Mouse (Mus musculus): ENCODE measurements around the gene Mag. TPM values are rescaled to one million over a fixed set of nuclear protein-coding genes. Genes with fewer than 3 reads are reported as not detected.

Gene Mag
- not detected for polyA plus RNA-seq (2014; fragmentation: Illumina TruSeq; extraction: RNeasy Lipid Tissue Mini Kit (QIAGEN cat#74804); ENCODE audit: low read depth, low replicate concordance)

DNA sequence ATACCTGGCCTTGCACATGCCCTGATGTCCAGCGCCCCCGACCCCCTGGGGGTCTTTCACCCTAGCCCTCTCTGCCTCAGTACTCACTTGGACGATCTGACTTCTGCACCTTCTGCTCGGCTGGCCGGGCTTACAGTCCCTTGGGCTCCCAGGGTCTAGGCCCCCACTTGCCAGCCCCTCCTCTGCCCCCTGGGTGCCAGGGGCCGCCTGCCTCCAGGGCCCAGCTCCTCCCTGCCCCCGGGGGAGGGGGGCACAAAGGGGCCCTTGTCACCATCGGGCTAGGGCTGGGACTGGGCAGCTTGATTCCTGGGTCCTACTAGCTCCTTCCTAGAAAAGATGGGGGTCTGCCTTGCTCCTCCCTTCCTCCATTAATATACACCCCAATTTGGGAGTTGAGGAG, at the start of gene Mag:
Mag (minus strand) TSS at position 142 of the 400 bp plus-strand sequence.

DNA sequence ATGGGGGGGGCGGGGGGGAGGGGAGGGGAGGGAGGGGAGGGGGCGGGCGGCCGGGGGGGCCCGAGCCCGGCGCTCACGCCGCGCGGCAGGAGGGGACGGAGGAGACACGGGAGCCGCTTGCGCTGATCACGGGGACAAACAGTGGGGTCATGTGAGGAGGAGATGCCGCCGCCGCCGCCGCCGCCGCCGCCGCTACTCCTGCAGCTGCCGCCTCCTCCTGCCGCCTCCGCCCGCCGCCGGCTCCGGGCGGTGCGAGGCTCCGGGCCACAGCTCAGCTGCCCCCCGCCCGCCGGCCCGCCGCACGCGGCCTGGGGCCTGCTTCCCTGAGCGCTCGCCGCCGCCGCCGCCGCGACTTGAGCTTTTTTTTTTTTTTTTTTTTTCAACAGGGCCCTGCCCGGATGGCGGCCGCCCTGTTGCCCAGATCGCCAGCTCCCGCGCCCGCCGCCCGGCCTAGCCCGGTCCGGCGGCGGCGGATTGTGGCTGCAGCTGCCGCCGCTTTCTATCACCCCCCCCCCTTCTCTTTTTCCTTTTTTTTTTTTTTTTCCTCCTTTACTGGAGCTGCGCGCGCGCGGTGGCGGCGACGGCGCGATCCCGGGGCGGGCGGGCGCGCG, 42.2 kb upstream of the Mag start, which contains the start of gene Usf2:
Usf2 (minus strand) TSS at position 48 of the 611 bp plus-strand sequence.

DNA sequence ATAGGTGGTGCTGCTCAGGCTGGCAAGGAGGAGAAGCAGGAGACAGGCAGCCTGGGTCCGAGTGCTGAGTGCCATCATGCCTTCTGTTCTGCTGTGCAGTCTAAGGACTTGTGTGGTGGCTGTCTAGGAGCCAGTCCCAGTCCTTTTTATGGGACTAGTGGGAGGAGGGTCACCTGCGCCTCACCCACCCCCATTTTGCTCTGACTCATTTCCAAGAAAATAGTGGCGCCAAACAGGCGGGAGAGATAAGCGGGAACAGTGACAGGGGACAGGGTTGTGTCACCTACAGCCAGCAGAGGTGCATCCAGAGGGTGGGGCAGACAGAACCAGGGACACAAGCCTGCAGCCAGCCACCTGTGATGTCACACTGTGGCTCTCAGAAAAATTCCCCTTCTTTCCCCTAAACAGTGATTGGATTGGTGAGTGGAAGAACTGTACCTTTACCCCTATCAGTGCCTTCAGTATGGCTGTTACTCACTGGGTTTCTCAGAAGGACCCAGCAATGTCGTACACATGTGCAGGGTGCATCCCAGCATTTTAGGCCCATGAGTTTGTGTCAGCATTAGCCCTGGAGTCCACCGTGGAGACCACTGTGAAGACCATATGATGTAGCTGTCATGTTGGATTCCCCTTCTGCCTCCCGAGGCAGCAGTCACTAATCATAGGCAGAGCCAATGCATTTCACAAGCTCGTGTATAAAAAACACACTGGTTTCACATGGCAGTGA, 29.4 kb upstream of the Mag start, which contains the start of gene Hamp:
Hamp (minus strand) TSS at position 124 of the 727 bp plus-strand sequence.

DNA sequence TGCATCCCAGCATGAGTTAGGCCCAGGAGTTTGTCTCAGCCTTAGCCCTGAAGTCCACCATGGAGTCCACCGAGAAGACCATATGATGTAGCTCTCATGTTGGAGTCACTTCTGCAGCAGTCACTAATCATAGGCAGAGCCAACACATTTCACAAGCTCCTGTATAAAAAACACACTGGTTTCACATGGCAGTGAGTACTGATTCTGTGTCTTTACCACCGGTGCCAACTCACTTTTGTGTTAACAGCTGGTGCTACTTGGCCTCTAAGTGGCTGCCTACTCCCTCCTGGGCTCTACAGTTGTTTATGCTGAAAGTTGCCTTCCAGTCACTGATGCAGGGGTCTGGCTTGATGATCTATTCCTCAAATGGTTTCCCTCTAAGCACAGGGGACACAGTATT, 9.9 kb upstream of the Mag start, which contains the start of gene Hamp2:
Hamp2 (minus strand) TSS at position 101 of the 400 bp plus-strand sequence.

DNA sequence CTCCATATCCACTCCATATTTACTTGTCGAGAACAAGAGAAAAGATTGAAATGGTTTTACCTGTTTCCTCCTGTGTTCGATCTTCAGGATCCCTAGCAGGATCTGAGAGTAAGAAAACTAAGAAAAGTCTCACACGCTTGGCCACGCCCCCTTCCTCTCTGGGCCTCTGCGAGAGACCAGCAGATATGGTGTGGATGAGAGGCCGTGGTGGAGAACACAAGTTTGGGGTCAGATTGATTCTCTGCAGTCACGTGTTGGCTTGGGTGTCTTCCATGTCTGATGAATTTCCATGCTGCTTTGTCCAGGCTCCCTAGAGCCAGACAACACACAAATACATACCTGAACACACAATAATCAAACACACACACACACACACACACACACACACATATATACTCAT, 34.5 kb downstream of the Mag start, which contains the start of gene Cd22:
Cd22 (minus strand) TSS at position 167 of the 400 bp plus-strand sequence.

DNA sequence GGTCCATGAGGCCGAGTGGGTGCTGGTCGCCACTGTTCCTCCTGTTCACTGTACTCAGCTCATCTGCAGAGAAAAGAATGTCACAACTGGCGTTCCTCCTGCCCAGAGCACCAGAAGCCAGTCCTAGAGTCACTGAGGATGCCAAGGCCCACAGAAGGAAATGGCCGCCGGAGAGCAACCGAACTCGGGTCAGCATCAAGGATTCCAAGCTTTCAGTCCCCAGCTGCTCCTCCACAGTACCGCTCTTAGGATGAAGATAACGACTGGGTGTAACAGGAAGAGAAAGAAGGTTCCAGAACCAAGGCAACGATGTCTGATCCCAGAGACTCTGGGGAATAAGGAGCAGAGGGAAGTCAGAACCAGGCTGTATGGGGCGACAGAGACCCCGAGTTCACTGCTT, 53.2 kb downstream of the Mag start, which contains the start of gene Ffar1:
Ffar1 (minus strand) TSS at position 101 of the 400 bp plus-strand sequence.

DNA sequence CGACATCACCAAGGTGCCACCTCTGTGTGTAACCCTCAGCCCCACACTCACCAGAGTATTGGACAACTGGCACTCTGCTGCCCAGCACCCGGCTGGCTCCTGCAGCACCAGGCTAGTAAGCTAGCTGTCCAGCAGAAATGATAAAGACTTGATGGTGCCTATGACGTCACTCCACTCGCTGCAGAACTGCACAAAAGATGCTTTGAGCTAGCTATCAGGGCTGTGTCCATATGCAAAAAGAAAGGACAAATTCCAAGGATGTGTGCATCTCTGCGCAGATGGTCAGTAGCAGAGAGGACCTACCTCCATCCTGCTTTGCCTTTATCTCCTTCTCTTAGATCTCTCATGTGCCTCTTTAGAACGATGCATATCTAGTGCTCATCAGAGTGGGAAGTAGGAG, 58.6 kb downstream of the Mag start, which contains the start of gene Ffar3:
Ffar3 (minus strand) TSS at position 101 of the 400 bp plus-strand sequence.

Other genes with a start within 250 kb of the Mag start
- 0.93 TPM for gene Haus5, start 249.9 kb downstream of the Mag start, polyA plus RNA-seq (2014; fragmentation: Illumina TruSeq; extraction: RNeasy Lipid Tissue Mini Kit (QIAGEN cat#74804); ENCODE audit: low read depth, low replicate concordance)
- not detected for gene Pmis2, start 243.3 kb downstream of the Mag start, polyA plus RNA-seq (2014; fragmentation: Illumina TruSeq; extraction: RNeasy Lipid Tissue Mini Kit (QIAGEN cat#74804); ENCODE audit: low read depth, low replicate concordance)
- not detected for gene 2200002J24Rik, start 215.9 kb downstream of the Mag start, polyA plus RNA-seq (2014; fragmentation: Illumina TruSeq; extraction: RNeasy Lipid Tissue Mini Kit (QIAGEN cat#74804); ENCODE audit: low read depth, low replicate concordance)
- 0.21 TPM for gene Atp4a, start 202.7 kb downstream of the Mag start, polyA plus RNA-seq (2014; fragmentation: Illumina TruSeq; extraction: RNeasy Lipid Tissue Mini Kit (QIAGEN cat#74804); ENCODE audit: low read depth, low replicate concordance)
- gene Tmem147, start 185.3 kb downstream of the Mag start, polyA plus RNA-seq (2014; fragmentation: Illumina TruSeq; extraction: RNeasy Lipid Tissue Mini Kit (QIAGEN cat#74804); ENCODE audit: low read depth, low replicate concordance), result 28.3 TPM
- not detected for gene Gapdhs, start 171.2 kb downstream of the Mag start, polyA plus RNA-seq (2014; fragmentation: Illumina TruSeq; extraction: RNeasy Lipid Tissue Mini Kit (QIAGEN cat#74804); ENCODE audit: low read depth, low replicate concordance)
- not detected for gene Sbsn, start 163.4 kb downstream of the Mag start, polyA plus RNA-seq (2014; fragmentation: Illumina TruSeq; extraction: RNeasy Lipid Tissue Mini Kit (QIAGEN cat#74804); ENCODE audit: low read depth, low replicate concordance)
- not detected for gene Dmkn, start 151.1 kb downstream of the Mag start, polyA plus RNA-seq (2014; fragmentation: Illumina TruSeq; extraction: RNeasy Lipid Tissue Mini Kit (QIAGEN cat#74804); ENCODE audit: low read depth, low replicate concordance)
- gene Krtdap, start 127.0 kb downstream of the Mag start, polyA plus RNA-seq (2014; fragmentation: Illumina TruSeq; extraction: RNeasy Lipid Tissue Mini Kit (QIAGEN cat#74804); ENCODE audit: low read depth, low replicate concordance), result not detected
- not detected for gene Ffar2, start 91.1 kb downstream of the Mag start, polyA plus RNA-seq (2014; fragmentation: Illumina TruSeq; extraction: RNeasy Lipid Tissue Mini Kit (QIAGEN cat#74804); ENCODE audit: low read depth, low replicate concordance)
- gene Ffar3, start 58.7 kb downstream of the Mag start, polyA plus RNA-seq (2014; fragmentation: Illumina TruSeq; extraction: RNeasy Lipid Tissue Mini Kit (QIAGEN cat#74804); ENCODE audit: low read depth, low replicate concordance), result not detected
- not detected for gene Ffar1, start 53.3 kb downstream of the Mag start, polyA plus RNA-seq (2014; fragmentation: Illumina TruSeq; extraction: RNeasy Lipid Tissue Mini Kit (QIAGEN cat#74804); ENCODE audit: low read depth, low replicate concordance)
- 0.79 TPM for gene Cd22, start 34.5 kb downstream of the Mag start, polyA plus RNA-seq (2014; fragmentation: Illumina TruSeq; extraction: RNeasy Lipid Tissue Mini Kit (QIAGEN cat#74804); ENCODE audit: low read depth, low replicate concordance)
- gene Hamp2, start 9.8 kb upstream of the Mag start, polyA plus RNA-seq (2014; fragmentation: Illumina TruSeq; extraction: RNeasy Lipid Tissue Mini Kit (QIAGEN cat#74804); ENCODE audit: low read depth, low replicate concordance), result 1,441 TPM
- 2,943 TPM for gene Hamp, start 29.2 kb upstream of the Mag start, polyA plus RNA-seq (2014; fragmentation: Illumina TruSeq; extraction: RNeasy Lipid Tissue Mini Kit (QIAGEN cat#74804); ENCODE audit: low read depth, low replicate concordance)
- gene Usf2, start 41.9 kb upstream of the Mag start, polyA plus RNA-seq (2014; fragmentation: Illumina TruSeq; extraction: RNeasy Lipid Tissue Mini Kit (QIAGEN cat#74804); ENCODE audit: low read depth, low replicate concordance), result 49.2 TPM
- gene Lsr, start 58.6 kb upstream of the Mag start, polyA plus RNA-seq (2014; fragmentation: Illumina TruSeq; extraction: RNeasy Lipid Tissue Mini Kit (QIAGEN cat#74804); ENCODE audit: low read depth, low replicate concordance), result 12.5 TPM
- gene Fam187b, start 58.9 kb upstream of the Mag start, polyA plus RNA-seq (2014; fragmentation: Illumina TruSeq; extraction: RNeasy Lipid Tissue Mini Kit (QIAGEN cat#74804); ENCODE audit: low read depth, low replicate concordance), result 2.4 TPM
- 2.7 TPM for gene Fxyd5, start 127.6 kb upstream of the Mag start, polyA plus RNA-seq (2014; fragmentation: Illumina TruSeq; extraction: RNeasy Lipid Tissue Mini Kit (QIAGEN cat#74804); ENCODE audit: low read depth, low replicate concordance)
- not detected for gene Fxyd7, start 136.6 kb upstream of the Mag start, polyA plus RNA-seq (2014; fragmentation: Illumina TruSeq; extraction: RNeasy Lipid Tissue Mini Kit (QIAGEN cat#74804); ENCODE audit: low read depth, low replicate concordance)
- 52.4 TPM for gene Fxyd1, start 142.3 kb upstream of the Mag start, polyA plus RNA-seq (2014; fragmentation: Illumina TruSeq; extraction: RNeasy Lipid Tissue Mini Kit (QIAGEN cat#74804); ENCODE audit: low read depth, low replicate concordance)
- gene Lgi4, start 144.5 kb upstream of the Mag start, polyA plus RNA-seq (2014; fragmentation: Illumina TruSeq; extraction: RNeasy Lipid Tissue Mini Kit (QIAGEN cat#74804); ENCODE audit: low read depth, low replicate concordance), result not detected
- gene Fxyd3, start 161.8 kb upstream of the Mag start, polyA plus RNA-seq (2014; fragmentation: Illumina TruSeq; extraction: RNeasy Lipid Tissue Mini Kit (QIAGEN cat#74804); ENCODE audit: low read depth, low replicate concordance), result 0.95 TPM
- gene Hpn, start 200.4 kb upstream of the Mag start, polyA plus RNA-seq (2014; fragmentation: Illumina TruSeq; extraction: RNeasy Lipid Tissue Mini Kit (QIAGEN cat#74804); ENCODE audit: low read depth, low replicate concordance), result 31.2 TPM
- gene Scn1b, start 212.1 kb upstream of the Mag start, polyA plus RNA-seq (2014; fragmentation: Illumina TruSeq; extraction: RNeasy Lipid Tissue Mini Kit (QIAGEN cat#74804); ENCODE audit: low read depth, low replicate concordance), result 0.42 TPM
- gene Gramd1a, start 241.0 kb upstream of the Mag start, polyA plus RNA-seq (2014; fragmentation: Illumina TruSeq; extraction: RNeasy Lipid Tissue Mini Kit (QIAGEN cat#74804); ENCODE audit: low read depth, low replicate concordance), result 3.9 TPM

Data from liver, adult 10 weeks (tissue).